Mouse (Mus musculus): ENCODE data around the gene Shisal1. TPM values are rescaled to one million over a fixed set of nuclear protein-coding genes. Genes with fewer than 3 reads are reported as not detected.

The Shisal1 gene
- polyA plus RNA-seq, 2 experiments, result 5.8 to 7.7 TPM

DNA sequence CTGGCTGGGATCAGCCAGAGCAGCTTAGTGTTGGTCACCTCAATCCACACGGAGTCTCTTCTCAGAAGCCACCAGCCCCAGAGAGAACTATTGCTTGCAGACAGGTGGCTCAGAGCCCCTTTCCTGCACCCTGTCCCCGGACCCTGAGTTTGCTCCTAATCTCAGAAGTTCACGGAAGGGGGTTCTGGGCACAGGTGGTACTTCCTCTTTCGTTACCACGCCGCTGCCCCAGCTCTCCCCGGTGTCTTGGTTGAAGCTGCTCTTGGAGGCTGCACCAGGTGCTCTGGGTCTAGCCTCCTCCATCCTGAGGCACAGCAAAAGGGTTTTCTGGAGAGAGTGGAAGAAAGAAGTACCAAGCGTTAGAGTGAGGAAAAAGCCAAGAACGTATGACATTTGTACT, 62.8 kb downstream of the Shisal1 start:
- Histone ChIP-seq H3K27me3 (ENCODE audit: control insufficient read depth, insufficient read depth, low read length) (no peaks in the 10 kb centered on the region), H3K27ac (replicated peaks; ENCODE audit: low read depth, low read length) (no peak overlapping the region), H3K4me3 (replicated peaks; ENCODE audit: low read length) (no peak overlapping the region), H3K9me3 (ENCODE audit: control insufficient read depth, low read length) (peaks cover 15% of the 10 kb centered on the region; the same call in 1 of the 2 replicates), H3K4me1 (ENCODE audit: control insufficient read depth, insufficient read depth, low read length) (no peaks in the 10 kb centered on the region), H3K4me2 (replicated peaks; ENCODE audit: low read depth, low read length, severe bottlenecking) (no peak overlapping the region), H3K9ac (ENCODE audit: low read depth, low read length, severe bottlenecking) (no peak overlapping the region), H3K36me3 (ENCODE audit: control insufficient read depth, insufficient read depth, low read length) (no peaks in the 10 kb centered on the region)
- TF ChIP-seq POLR2A (IDR thresholded peaks at IDR 0.05; ENCODE audit: borderline replicate concordance, extremely low read depth, insufficient read depth, insufficient read length), result no peak
- ATAC-seq (ENCODE audit: low FRiP score, low read depth) (no peak), DNase-seq (ENCODE audit: low spot score) (no peak)
- 86% methylated on average over 9 of the region's 9 CpGs for WGBS

DNA sequence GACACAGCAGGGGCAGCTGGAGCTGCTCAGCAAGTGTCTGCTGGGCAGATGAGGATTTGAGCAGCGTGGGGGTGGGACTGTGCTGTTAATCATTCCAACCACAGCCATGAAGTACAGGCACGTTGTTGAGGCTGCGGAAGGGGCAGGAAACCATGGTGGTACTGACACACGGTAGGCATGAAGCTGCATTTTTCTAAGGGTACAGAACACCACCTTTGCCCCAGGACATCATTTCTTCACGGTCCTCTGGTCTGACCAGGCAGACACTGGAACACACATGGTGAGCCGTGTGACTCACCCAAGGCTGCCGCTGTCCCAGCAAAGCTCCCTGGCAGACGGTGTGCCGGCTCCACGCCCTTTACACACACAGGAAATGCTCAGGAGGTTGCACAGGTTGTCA, 66.7 kb downstream of the Shisal1 start:
- TF ChIP-seq POLR2A (IDR thresholded peaks at IDR 0.05; ENCODE audit: borderline replicate concordance, extremely low read depth, insufficient read depth, insufficient read length), result no peak
- ATAC-seq (ENCODE audit: low FRiP score, low read depth), result no peak

GRCm38 (mm10) chr15:84378734-84379133, 68.2 kb downstream of the Shisal1 start:
- DNase-seq (ENCODE audit: low spot score) (no peak), ATAC-seq (ENCODE audit: low FRiP score, low read depth) (no peak)
- H3K27ac ChIP-seq (replicated peaks; ENCODE audit: low read depth, low read length), result no peak overlapping the region
- no peak overlapping the region for H3K4me3 ChIP-seq (replicated peaks; ENCODE audit: low read length)
- no peaks in the 10 kb centered on the region for H3K27me3 ChIP-seq (ENCODE audit: control insufficient read depth, insufficient read depth, low read length)
- H3K4me2 ChIP-seq (replicated peaks; ENCODE audit: low read depth, low read length, severe bottlenecking), result no peak overlapping the region
- no peaks in the 10 kb centered on the region for H3K36me3 ChIP-seq (ENCODE audit: control insufficient read depth, insufficient read depth, low read length)
- WGBS, result 81% methylated on average over 9 of the region's 9 CpGs
- no peak for TF ChIP-seq POLR2A (IDR thresholded peaks at IDR 0.05; ENCODE audit: borderline replicate concordance, extremely low read depth, insufficient read depth, insufficient read length)
- no peak overlapping the region for H3K9ac ChIP-seq (ENCODE audit: low read depth, low read length, severe bottlenecking)
- no peaks in the 10 kb centered on the region for H3K4me1 ChIP-seq (ENCODE audit: control insufficient read depth, insufficient read depth, low read length)
- peaks cover 11% of the 10 kb centered on the region for H3K9me3 ChIP-seq (ENCODE audit: control insufficient read depth, low read length)

More for the DNA sequence above, 66.7 kb downstream of the Shisal1 start:
- no peak for DNase-seq (ENCODE audit: low spot score)
- 47% methylated on average over 10 of the region's 10 CpGs for WGBS
- Histone ChIP-seq H3K27me3 (ENCODE audit: control insufficient read depth, insufficient read depth, low read length) (no peaks in the 10 kb centered on the region), H3K4me1 (ENCODE audit: control insufficient read depth, insufficient read depth, low read length) (no peaks in the 10 kb centered on the region), H3K27ac (replicated peaks; ENCODE audit: low read depth, low read length) (no peak overlapping the region), H3K9ac (ENCODE audit: low read depth, low read length, severe bottlenecking) (no peak overlapping the region), H3K4me2 (replicated peaks; ENCODE audit: low read depth, low read length, severe bottlenecking) (no peak overlapping the region), H3K4me3 (replicated peaks; ENCODE audit: low read length) (no peak overlapping the region), H3K36me3 (ENCODE audit: control insufficient read depth, insufficient read depth, low read length) (no peaks in the 10 kb centered on the region), H3K9me3 (ENCODE audit: control insufficient read depth, low read length) (peaks cover 3% of the 10 kb centered on the region)

GRCm38 (mm10) chr15:84372801-84373200, 74.1 kb downstream of the Shisal1 start:
- no peak for TF ChIP-seq POLR2A (IDR thresholded peaks at IDR 0.05; ENCODE audit: borderline replicate concordance, extremely low read depth, insufficient read depth, insufficient read length)
- no peak overlapping the region for H3K4me2 ChIP-seq (replicated peaks; ENCODE audit: low read depth, low read length, severe bottlenecking)
- no peaks in the 10 kb centered on the region for H3K4me1 ChIP-seq (ENCODE audit: control insufficient read depth, insufficient read depth, low read length)
- no peak for DNase-seq (ENCODE audit: low spot score)
- ATAC-seq (ENCODE audit: low FRiP score, low read depth), result no peak
- 71% methylated on average over 5 of the region's 5 CpGs for WGBS
- no peak overlapping the region for H3K27ac ChIP-seq (replicated peaks; ENCODE audit: low read depth, low read length)
- no peak overlapping the region for H3K4me3 ChIP-seq (replicated peaks; ENCODE audit: low read length)
- H3K27me3 ChIP-seq (ENCODE audit: control insufficient read depth, insufficient read depth, low read length), result no peaks in the 10 kb centered on the region
- H3K36me3 ChIP-seq (ENCODE audit: control insufficient read depth, insufficient read depth, low read length), result no peaks in the 10 kb centered on the region
- H3K9me3 ChIP-seq (ENCODE audit: control insufficient read depth, low read length), result peaks cover 11% of the 10 kb centered on the region
- no peak overlapping the region for H3K9ac ChIP-seq (ENCODE audit: low read depth, low read length, severe bottlenecking)

DNA sequence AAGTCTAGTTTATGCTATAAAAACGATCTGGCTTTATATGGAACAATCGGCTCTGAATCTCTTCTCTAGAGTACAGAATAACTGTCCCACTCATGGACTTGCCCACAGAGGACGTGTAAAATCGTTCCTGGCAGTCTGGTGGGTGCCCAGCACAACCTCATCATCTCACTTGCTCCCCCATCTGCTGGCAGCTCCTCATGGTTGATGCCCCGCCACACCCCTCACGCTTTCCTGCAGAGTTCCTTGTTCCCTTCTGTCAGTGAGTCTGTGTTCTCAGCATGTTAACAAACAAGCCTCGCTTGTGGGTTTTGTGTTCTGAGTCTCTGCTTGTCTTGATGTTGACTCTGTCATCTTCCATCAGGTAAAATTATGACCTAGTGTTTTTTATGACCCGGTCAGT, 79.5 kb downstream of the Shisal1 start:
- WGBS, result 71% methylated on average over 8 of the region's 8 CpGs
- H3K36me3 ChIP-seq (ENCODE audit: control insufficient read depth, insufficient read depth, low read length), result no peaks in the 10 kb centered on the region
- H3K9me3 ChIP-seq (ENCODE audit: control insufficient read depth, low read length), result no peaks in the 10 kb centered on the region
- H3K27me3 ChIP-seq (ENCODE audit: control insufficient read depth, insufficient read depth, low read length), result no peaks in the 10 kb centered on the region
- H3K9ac ChIP-seq (ENCODE audit: low read depth, low read length, severe bottlenecking), result no peak overlapping the region
- H3K4me3 ChIP-seq (replicated peaks; ENCODE audit: low read length), result no peak overlapping the region
- H3K27ac ChIP-seq (replicated peaks; ENCODE audit: low read depth, low read length), result no peak overlapping the region
- ATAC-seq (ENCODE audit: low FRiP score, low read depth) (no peak), DNase-seq (ENCODE audit: low spot score) (no peak)
- no peak overlapping the region for H3K4me2 ChIP-seq (replicated peaks; ENCODE audit: low read depth, low read length, severe bottlenecking)
- 0 out of 2 replicates have a peak, but pooled peaks cover 3% of the 10 kb centered on the region for H3K4me1 ChIP-seq (ENCODE audit: control insufficient read depth, insufficient read depth, low read length)
- no peak for TF ChIP-seq POLR2A (IDR thresholded peaks at IDR 0.05; ENCODE audit: borderline replicate concordance, extremely low read depth, insufficient read depth, insufficient read length)

DNA sequence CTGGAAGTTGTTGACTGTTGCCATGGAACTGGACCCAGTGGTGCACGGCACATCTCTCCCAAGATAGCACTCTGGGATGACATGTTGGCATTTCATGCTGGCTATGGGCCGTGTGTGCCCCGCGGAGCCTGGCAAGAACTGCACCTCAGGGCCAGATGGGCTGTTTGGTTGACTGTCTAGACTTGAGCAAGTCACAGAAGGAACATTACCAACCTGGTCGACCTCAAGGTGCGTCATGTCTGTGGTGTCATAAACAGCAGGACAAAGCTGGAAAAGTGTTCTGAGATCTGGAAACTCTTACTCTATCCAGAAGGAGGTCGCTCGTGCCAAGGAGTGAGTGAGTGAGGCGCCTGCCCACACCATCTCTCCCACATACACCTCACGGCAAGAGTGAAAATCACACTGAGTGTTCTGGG, 80.3 kb downstream of the Shisal1 start:
- H3K27ac ChIP-seq (replicated peaks; ENCODE audit: low read depth, low read length), result no peak overlapping the region
- no peak overlapping the region for H3K4me3 ChIP-seq (replicated peaks; ENCODE audit: low read length)
- 86% methylated on average over 10 of the region's 10 CpGs for WGBS
- no peaks in the 10 kb centered on the region for H3K36me3 ChIP-seq (ENCODE audit: control insufficient read depth, insufficient read depth, low read length)
- DNase-seq (ENCODE audit: low spot score) (no peak), ATAC-seq (ENCODE audit: low FRiP score, low read depth) (no peak)
- no peaks in the 10 kb centered on the region for H3K27me3 ChIP-seq (ENCODE audit: control insufficient read depth, insufficient read depth, low read length)
- 0 out of 2 replicates have a peak, but pooled peaks cover 3% of the 10 kb centered on the region for H3K4me1 ChIP-seq (ENCODE audit: control insufficient read depth, insufficient read depth, low read length)
- TF ChIP-seq POLR2A (IDR thresholded peaks at IDR 0.05; ENCODE audit: borderline replicate concordance, extremely low read depth, insufficient read depth, insufficient read length), result no peak
- H3K9me3 ChIP-seq (ENCODE audit: control insufficient read depth, low read length), result no peaks in the 10 kb centered on the region
- H3K4me2 ChIP-seq (replicated peaks; ENCODE audit: low read depth, low read length, severe bottlenecking), result no peak overlapping the region
- H3K9ac ChIP-seq (ENCODE audit: low read depth, low read length, severe bottlenecking), result no peak overlapping the region

Measured in limb, embryonic 14.5 days (tissue).